Mouse (Mus musculus) MEL (cell line): ENCODE results near the gene Olfr902. TPM values are rescaled to one million over a fixed set of nuclear protein-coding genes. Genes with fewer than 3 reads are reported as not detected.
"Not testable (repeated sequence)": the region's sequence is repeated elsewhere in the genome, so short reads cannot be mapped to it uniquely, and the experiment has no call there.

Experiments
- DNase-seq: peaks from one replicate; pipeline ENCODE4 v3.0.0; 2011; ENCODE audit warnings: low read depth, low spot score
- H3K27ac ChIP-seq: 2 replicates; pipeline ENCODE4 v1.5.1; 2012; ENCODE audit warnings: low read depth, mild to moderate bottlenecking, control low read depth, low read length, moderate library complexity; ENCODE audit not compliant: control insufficient read depth
- H3K27me3 ChIP-seq, 2 experiments: fragments of 150-350 bp in 1 of 2; sonication (generic) in 1 of 2; 2 replicates each; pipeline ENCODE4 v1.6.1; 2012; ENCODE audit warnings: low read length in 2 of 2, mild to moderate bottlenecking in 2 of 2, improper control_type of control experiment in 1 of 2, moderate library complexity in 1 of 2; ENCODE audit not compliant: insufficient read depth in 2 of 2, control insufficient read depth in 1 of 2
- H3K36me3 ChIP-seq, 2 experiments: 2 replicates each; pipeline ENCODE4 v1.6.1; 2012 to 2014; ENCODE audit warnings: low read length in 2 of 2, improper control_type of control experiment in 1 of 2, inconsistent platforms in 1 of 2, mild to moderate bottlenecking in 1 of 2; ENCODE audit not compliant: insufficient read depth in 2 of 2, control insufficient read depth in 1 of 2
- H3K4me1 ChIP-seq, 2 experiments: fragments of 150-350 bp in 1 of 2; sonication (generic) in 1 of 2; 2 replicates each; pipeline ENCODE4 v1.6.1; 2012; ENCODE audit warnings: low read length in 2 of 2, improper control_type of control experiment in 1 of 2, mild to moderate bottlenecking in 1 of 2; ENCODE audit not compliant: insufficient read depth in 2 of 2, control insufficient read depth in 1 of 2
- H3K4me3 ChIP-seq, 2 experiments: fragments of 150-350 bp in 1 of 2; sonication (generic) in 1 of 2; 2 replicates each; pipeline ENCODE4 v1.5.1; 2012; ENCODE audit warnings: low read depth in 2 of 2, low read length in 2 of 2, mild to moderate bottlenecking in 2 of 2, moderate library complexity in 2 of 2, control low read depth in 1 of 2, improper control_type of control experiment in 1 of 2; ENCODE audit not compliant: control insufficient read depth in 1 of 2, insufficient read depth in 1 of 2
- H3K79me2 ChIP-seq: 2 replicates; pipeline ENCODE4 v1.6.1; 2012; ENCODE audit warnings: mild to moderate bottlenecking, low read length, moderate library complexity; ENCODE audit not compliant: control insufficient read depth, poor library complexity, insufficient read depth
- H3K9ac ChIP-seq: 2 replicates; pipeline ENCODE4 v1.6.1; 2012; ENCODE audit warnings: low read depth, mild to moderate bottlenecking, control low read depth, low read length, moderate library complexity; ENCODE audit not compliant: control insufficient read depth, poor library complexity, severe bottlenecking
- H3K9me3 ChIP-seq: fragments of 150-350 bp; sonication (generic); replicated peaks from 2 replicates; pipeline ENCODE4 v1.6.1; 2012; ENCODE audit warnings: mild to moderate bottlenecking, low read length, improper control_type of control experiment, moderate library complexity; ENCODE audit not compliant: insufficient read depth
- BHLHE40 ChIP-seq: IDR thresholded peaks from 2 replicates; pipeline ENCODE4 v1.6.1; 2012; ENCODE audit warnings: low read depth, mild to moderate bottlenecking, inconsistent platforms, low read length, improper control_type of control experiment, borderline replicate concordance
- CHD1 ChIP-seq: IDR thresholded peaks from 2 replicates; pipeline ENCODE4 v1.6.1; 2012; ENCODE audit warnings: low read depth, mild to moderate bottlenecking, inconsistent platforms, low read length, improper control_type of control experiment
- CTCF ChIP-seq, 3 experiments: IDR thresholded peaks in 2 of 3; conservative IDR thresholded peaks in 1 of 3; 2 replicates each; pipeline ENCODE4 v1.5.1; 2011 to 2012; ENCODE audit warnings: low read length in 3 of 3, low read depth in 2 of 3, mild to moderate bottlenecking in 2 of 3, improper control_type of control experiment in 1 of 3, inconsistent platforms in 1 of 3, mixed read lengths in 1 of 3, moderate library complexity in 1 of 3; ENCODE audit not compliant: control insufficient read depth in 1 of 3, insufficient read depth in 1 of 3, poor library complexity in 1 of 3, severe bottlenecking in 1 of 3
- ELF1 ChIP-seq: IDR thresholded peaks from 2 replicates; pipeline ENCODE4 v1.6.1; 2014; ENCODE audit warnings: low read depth, mild to moderate bottlenecking, inconsistent platforms, low read length, improper control_type of control experiment, moderate library complexity
- EP300 ChIP-seq, 2 experiments: IDR thresholded peaks; 2 replicates each; pipeline ENCODE4 v1.6.1; 2011; ENCODE audit warnings: improper control_type of control experiment in 2 of 2, low read length in 2 of 2, low read depth in 1 of 2, mild to moderate bottlenecking in 1 of 2
- KAT2A ChIP-seq: conservative IDR thresholded peaks from 2 replicates; pipeline ENCODE4 v1.6.1; 2012; ENCODE audit warnings: low read depth, low read length, improper control_type of control experiment, inconsistent platforms
- MAX ChIP-seq: IDR thresholded peaks from 2 replicates; pipeline ENCODE4 v1.6.1; 2011; ENCODE audit warnings: low read length, improper control_type of control experiment
- MEF2A ChIP-seq: IDR thresholded peaks from 2 replicates; pipeline ENCODE4 v1.6.1; 2014; ENCODE audit warnings: low read depth, mild to moderate bottlenecking, inconsistent platforms, low read length, improper control_type of control experiment; ENCODE audit not compliant: poor library complexity, insufficient replicate concordance, severe bottlenecking; ENCODE audit errors: extremely low read depth
- MXI1 ChIP-seq: IDR thresholded peaks from 2 replicates; pipeline ENCODE4 v1.6.1; 2011; ENCODE audit warnings: mild to moderate bottlenecking, low read depth, low read length, improper control_type of control experiment
- MYC ChIP-seq: IDR thresholded peaks from 2 replicates; pipeline ENCODE4 v1.6.1; 2011; ENCODE audit warnings: low read depth, mild to moderate bottlenecking, low read length, improper control_type of control experiment, moderate library complexity
- NELFE ChIP-seq: IDR thresholded peaks from 2 replicates; pipeline ENCODE4 v1.6.1; 2011; ENCODE audit warnings: low read depth, low read length, improper control_type of control experiment
- POLR2A ChIP-seq, 2 experiments: IDR thresholded peaks; 2 replicates each; pipeline ENCODE4 v1.6.1; 2011 to 2012; ENCODE audit warnings: low read length in 2 of 2, mild to moderate bottlenecking in 2 of 2, control low read depth in 1 of 2, improper control_type of control experiment in 1 of 2, low read depth in 1 of 2, moderate library complexity in 1 of 2; ENCODE audit not compliant: control insufficient read depth in 1 of 2, insufficient read depth in 1 of 2, poor library complexity in 1 of 2
- POLR2AphosphoS2 ChIP-seq: IDR thresholded peaks from 2 replicates; pipeline ENCODE4 v1.6.1; 2011; ENCODE audit warnings: low read length, improper control_type of control experiment
- POLR2AphosphoS5 ChIP-seq: IDR thresholded peaks from 2 replicates; pipeline ENCODE4 v1.6.1; 2012; ENCODE audit warnings: low read depth, borderline replicate concordance, mild to moderate bottlenecking, inconsistent platforms, low read length, moderate library complexity, mixed read lengths
- RAD21 ChIP-seq: IDR thresholded peaks from 2 replicates; pipeline ENCODE4 v1.6.1; 2011; ENCODE audit warnings: mild to moderate bottlenecking, low read depth, low read length, improper control_type of control experiment
- SIN3A ChIP-seq: IDR thresholded peaks from 2 replicates; pipeline ENCODE4 v1.6.1; 2012; ENCODE audit warnings: low read length, improper control_type of control experiment, inconsistent platforms
- TAL1 ChIP-seq: IDR thresholded peaks from 2 replicates; pipeline ENCODE4 v1.6.1; 2012; ENCODE audit warnings: mild to moderate bottlenecking, inconsistent platforms, low read length, moderate library complexity, mixed read lengths
- TBP ChIP-seq: IDR thresholded peaks from 2 replicates; pipeline ENCODE4 v1.8.0; 2011; ENCODE audit warnings: low read depth, low read length, improper control_type of control experiment
- TCF12 ChIP-seq: IDR thresholded peaks from 2 replicates; pipeline ENCODE4 v1.6.1; 2014; ENCODE audit warnings: low read depth, mild to moderate bottlenecking, inconsistent platforms, low read length, improper control_type of control experiment, moderate library complexity
- UBTF ChIP-seq: IDR thresholded peaks from 2 replicates; pipeline ENCODE4 v1.6.1; 2012; ENCODE audit warnings: low read depth, mild to moderate bottlenecking, inconsistent platforms, low read length, improper control_type of control experiment, moderate library complexity, borderline replicate concordance; ENCODE audit not compliant: insufficient read depth
- USF1 ChIP-seq: IDR thresholded peaks from 2 replicates; pipeline ENCODE4 v1.6.1; 2014; ENCODE audit warnings: low read depth, mild to moderate bottlenecking, inconsistent platforms, low read length, improper control_type of control experiment, moderate library complexity
- ZC3H11A ChIP-seq: IDR thresholded peaks from 2 replicates; pipeline ENCODE4 v1.6.1; 2012; ENCODE audit warnings: low read depth, mild to moderate bottlenecking, inconsistent platforms, low read length, improper control_type of control experiment
- ZNF384 ChIP-seq: IDR thresholded peaks from 2 replicates; pipeline ENCODE4 v1.6.1; 2012; ENCODE audit warnings: low read depth, mild to moderate bottlenecking, inconsistent platforms, low read length, improper control_type of control experiment
- polyA plus RNA-seq, 2 experiments: library from polyadenylated mRNA; stranded (reverse) in 1 of 2; unstranded in 1 of 2; fragments of >175 nt in 1 of 2; fragments of >200 nt in 1 of 2; gene quantifications; 2 replicates each; pipeline versions ENCODE4 v1.2.1 to v1.2.4; 2012; ENCODE audit warnings: low replicate concordance in 2 of 2, low read depth in 1 of 2; ENCODE audit not compliant: insufficient read length in 2 of 2, insufficient read depth in 1 of 2, missing spikeins in 1 of 2
- total RNA-seq: library from RNA; depleted of rRNA; stranded (reverse); fragments of 300-350 nt; gene quantifications from 2 replicates; pipeline ENCODE4 v1.2.3, GENCODE M21; 2012; rRNA removed

Gene Olfr902
- total RNA-seq: not detected in 2 replicates
- not detected for polyA plus RNA-seq

DNA sequence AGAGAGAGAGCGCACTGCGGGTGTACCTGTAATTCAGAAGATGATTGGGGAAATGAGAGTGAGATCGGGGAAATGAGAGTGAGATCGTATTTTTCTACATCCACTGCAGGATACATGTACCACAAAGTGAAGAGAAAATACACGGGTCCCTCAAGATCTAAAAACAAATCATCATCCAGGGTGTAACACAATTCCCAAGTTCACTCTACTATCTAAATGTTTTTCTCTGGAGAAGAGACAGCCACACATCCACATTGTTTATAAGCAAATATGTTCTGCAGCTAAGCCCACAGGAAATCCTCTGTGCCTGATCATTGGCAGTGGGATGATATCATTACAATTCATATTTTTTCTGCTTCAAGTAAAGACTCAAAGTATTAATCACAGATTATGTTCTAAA lies at the start of gene Olfr902:
Gene Olfr902, plus strand, starts transcription at position 301 of the 400 bp plus-strand sequence.
- no peak within 1 kb of the TSS for H3K9ac ChIP-seq
- H3K79me2 ChIP-seq: no peaks in the 10 kb centered on the region
- H3K4me3 ChIP-seq: no peak within 1 kb of the TSS
- no peaks in the 10 kb centered on the region for H3K36me3 ChIP-seq
- no peak within 1 kb of the TSS for H3K27ac ChIP-seq
- TF ChIP-seq RAD21 (no peak), ZC3H11A (no peak), CTCF (IDR thresholded peaks at IDR 0.05 in 2 of 3, conservative IDR thresholded peaks at IDR 0.05 in 1 of 3; ENCODE audit: control insufficient read depth in 1 of 3, insufficient read depth in 1 of 3, low read depth in 2 of 3, low read length in 3 of 3, poor library complexity in 1 of 3, severe bottlenecking in 1 of 3) (no peak), TAL1 (no peak), MAX (no peak), TBP (no peak), ZNF384 (no peak), CHD1 (no peak)
- H3K9me3 ChIP-seq: no peaks in the 10 kb centered on the region
- no peaks in the 10 kb centered on the region for H3K27me3 ChIP-seq
- no peaks in the 10 kb centered on the region for H3K4me1 ChIP-seq
- no peak for DNase-seq

DNA sequence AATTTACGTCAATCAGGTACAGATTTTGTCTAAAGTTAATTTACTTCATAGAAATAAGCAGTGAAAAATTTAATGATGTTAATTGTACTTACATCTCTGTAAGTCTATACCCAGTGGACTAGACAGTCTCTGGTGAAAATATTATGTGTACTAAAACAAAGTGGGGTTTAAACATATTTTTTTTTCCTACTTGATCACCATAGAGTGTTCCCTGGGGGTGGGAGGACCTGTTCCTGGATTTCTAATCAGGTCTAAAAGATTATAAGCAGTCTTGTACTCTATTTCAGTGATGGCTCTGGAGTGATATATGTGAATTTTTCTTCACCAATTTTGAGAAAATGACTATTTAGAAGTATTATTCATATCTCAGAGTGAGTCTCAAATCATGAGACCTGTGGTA lies 46.1 kb upstream of the Olfr902 start, which contains the start of gene Olfr147:
Gene Olfr147, plus strand, starts transcription at position 301 of the 400 bp plus-strand sequence.
- no peaks in the 10 kb centered on the region for H3K9me3 ChIP-seq
- no peaks in the 10 kb centered on the region for H3K79me2 ChIP-seq
- TF ChIP-seq POLR2AphosphoS5: no peak
- no peak for TF ChIP-seq CHD1
- TF ChIP-seq EP300 (IDR thresholded peaks at IDR 0.05; ENCODE audit: low read depth in 1 of 2, low read length in 2 of 2): no peak
- no peak for TF ChIP-seq MYC
- TF ChIP-seq NELFE: no peak
- TF ChIP-seq ELF1: no peak
- no peak for TF ChIP-seq KAT2A
- TF ChIP-seq ZC3H11A: no peak
- TF ChIP-seq MEF2A: no peak
- no peak for TF ChIP-seq TCF12
- TF ChIP-seq UBTF: no peak
- TF ChIP-seq BHLHE40: no peak
- TF ChIP-seq POLR2A (IDR thresholded peaks at IDR 0.05; ENCODE audit: control insufficient read depth in 1 of 2, insufficient read depth in 1 of 2, low read depth in 1 of 2, low read length in 2 of 2, poor library complexity in 1 of 2): no peak
- no peak for TF ChIP-seq MXI1
- TF ChIP-seq USF1: no peak
- TF ChIP-seq SIN3A: no peak
- TF ChIP-seq POLR2AphosphoS2: no peak
- no peak for TF ChIP-seq TBP
- TF ChIP-seq, all 39 proteins: peak for 0
- DNase-seq: no peak
- no peaks in the 10 kb centered on the region for H3K36me3 ChIP-seq
- no peak within 1 kb of the TSS for H3K4me3 ChIP-seq
- no peaks in the 10 kb centered on the region for H3K27me3 ChIP-seq
- H3K9ac ChIP-seq: no peak within 1 kb of the TSS
- no peaks in the 10 kb centered on the region for H3K4me1 ChIP-seq
- no peak within 1 kb of the TSS for H3K27ac ChIP-seq

DNA sequence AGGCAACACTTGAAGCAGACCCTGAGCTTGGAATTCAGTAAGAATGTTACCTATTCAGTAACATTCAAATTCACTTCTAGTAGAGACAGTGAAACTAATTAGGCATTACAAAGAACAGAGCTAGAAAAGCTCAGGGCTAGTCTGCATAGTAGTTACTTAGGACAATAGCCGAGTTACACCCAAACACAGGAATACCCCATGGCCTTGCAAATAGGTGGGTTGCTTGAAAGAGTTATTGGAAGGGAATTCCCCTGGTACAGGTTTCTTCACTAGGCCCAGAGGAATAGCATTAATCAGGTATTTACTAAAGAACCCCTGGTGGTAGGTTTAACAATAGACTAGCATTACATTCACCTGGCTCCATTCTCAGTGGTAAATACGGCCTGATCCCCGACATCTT lies 40.0 kb upstream of the Olfr902 start:
- H3K27me3 ChIP-seq, H3K79me2 ChIP-seq, H3K9me3 ChIP-seq, DNase-seq, H3K4me3 ChIP-seq, H3K9ac ChIP-seq, H3K36me3 ChIP-seq, H3K27ac ChIP-seq, H3K4me1 ChIP-seq: not testable (repeated sequence)

DNA sequence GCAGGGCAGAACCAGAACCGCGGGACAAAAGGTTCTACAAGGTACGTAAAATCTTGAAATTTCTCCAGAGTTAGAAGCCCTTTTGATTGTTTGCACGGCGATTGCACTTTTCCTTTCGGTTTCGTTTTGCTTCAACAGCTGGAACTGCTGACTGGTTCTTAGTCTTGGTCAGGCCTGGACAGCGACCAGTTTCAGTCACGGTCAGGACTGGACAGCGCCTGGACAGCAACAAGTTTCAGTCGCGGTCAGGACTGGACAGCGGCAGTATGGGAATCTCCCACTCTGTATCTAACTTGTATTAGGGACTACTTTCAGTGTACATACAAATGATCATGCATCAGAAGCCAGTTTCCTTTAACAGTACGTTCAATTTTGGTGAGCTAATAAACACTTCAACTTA lies 34.0 kb upstream of the Olfr902 start:
- H3K4me3 ChIP-seq, H3K27me3 ChIP-seq, H3K36me3 ChIP-seq, H3K79me2 ChIP-seq, H3K9ac ChIP-seq, DNase-seq, H3K4me1 ChIP-seq, H3K9me3 ChIP-seq, H3K27ac ChIP-seq: not testable (repeated sequence)
